Comparison of ENCODE assay signal across 21 mouse cellular contexts in genomic region chr6:99978164-99978746, GRCm38 (mm10).
DNase-seq lines count a peak whose midpoint lies in the region; ATAC-seq and TF ChIP-seq lines count a peak whose summit lies in the region.
"Had no signal": no experiment of that assay in that cellular context is flagged by ENCODE, and none has a peak within 500 bp of the region (broad histone marks: within the 10 kb centered on the region; RNA-seq: fewer than 3 reads in every experiment).

No protein-coding gene starts in this region.

- no peak overlapping the region for H3K9ac ChIP-seq in liver, adult 2 months (ENCODE audit: low read depth, low read length)
- H3K9ac ChIP-seq in midbrain, embryonic 15.5 days: no peak overlapping the region
- no peak overlapping the region for H3K9ac ChIP-seq in stomach, postnatal 0 days (ENCODE audit: low read length)
- H3K9ac ChIP-seq: forebrain, embryonic 13.5 days; forebrain, postnatal 0 days; heart, embryonic 15.5 days; hindbrain, embryonic 15.5 days had no signal

- no peak for TF ChIP-seq CTCF in liver, adult 2 months (IDR thresholded peaks at IDR 0.05; ENCODE audit: low read depth, low read length)
- TF ChIP-seq CTCF in stomach, postnatal 0 days (IDR thresholded peaks at IDR 0.05; ENCODE audit: low read depth): no peak

- intact Hi-C loops in heart, postnatal 14 days (cut with DNase I): loop anchor here (5.0 kb wide), 1 partner anchor 79 kb away; no protein-coding TSS in a partner anchor

- H3K4me2 ChIP-seq in midbrain, embryonic 15.5 days: no peak overlapping the region
- no peak overlapping the region for H3K4me2 ChIP-seq in stomach, postnatal 0 days (replicated peaks; ENCODE audit: low read depth)
- H3K4me2 ChIP-seq: forebrain, embryonic 13.5 days; heart, embryonic 11.5 days; heart, embryonic 15.5 days; hindbrain, embryonic 15.5 days had no signal

- H3K4me3 ChIP-seq in liver, adult 2 months (ENCODE audit: insufficient read depth, low read depth, low read length): no peak overlapping the region
- no peak overlapping the region for H3K4me3 ChIP-seq in midbrain, embryonic 10.5 days
- H3K4me3 ChIP-seq in midbrain, embryonic 15.5 days: no peak overlapping the region
- no peak overlapping the region for H3K4me3 ChIP-seq in stomach, postnatal 0 days (ENCODE audit: low read depth, low read length)
- H3K4me3 ChIP-seq: forebrain, embryonic 13.5 days; heart, adult 2 months; heart, embryonic 15.5 days; hindbrain, embryonic 15.5 days had no signal

- peak; percentile 84 for DNase-seq in liver, adult 2 months (ENCODE audit: extremely low read depth, low read depth, low spot score)
- DNase-seq in liver (no peak), ZHBTc4 (ENCODE audit: low read depth, low spot score) (peak; percentile 51)
- DNase-seq in midbrain, embryonic 10.5 days (ENCODE audit: low spot score): no peak
- DNase-seq in stomach, postnatal 0 days (ENCODE audit: low spot score): no peak
- DNase-seq in urinary bladder, postnatal 25 days (ENCODE audit: low spot score): no peak
- no peak for DNase-seq in heart, postnatal 14 days
- DNase-seq: adrenal gland, adult 2 months; adrenal gland, postnatal 25 days; cerebellum, adult 8-10 months; cerebellum, postnatal 25 days; forebrain, postnatal 0 days; gastrocnemius, postnatal 14 days; heart, adult 2 months had no signal

- H3K4me1 ChIP-seq in liver, adult 2 months (ENCODE audit: control insufficient read depth, insufficient read depth, low read length): peaks cover 10% of the 10 kb centered on the region
- peaks cover 29% of the 10 kb centered on the region for H3K4me1 ChIP-seq in midbrain, embryonic 10.5 days
- peaks cover 4% of the 10 kb centered on the region; the same call in 1 of the 2 replicates for H3K4me1 ChIP-seq in midbrain, embryonic 15.5 days
- H3K4me1 ChIP-seq in stomach, postnatal 0 days (replicated peaks; ENCODE audit: control insufficient read depth, insufficient read depth): no peaks in the 10 kb centered on the region
- H3K4me1 ChIP-seq: heart, embryonic 15.5 days had no signal

- no peak overlapping the region for H3K27ac ChIP-seq in liver, adult 2 months (replicated peaks; ENCODE audit: insufficient read depth, low read depth, low read length)
- H3K27ac ChIP-seq in midbrain, embryonic 10.5 days (replicated peaks): peak overlapping the region; percentile 49; the same call in 1 of the 2 replicates
- H3K27ac ChIP-seq in midbrain, embryonic 15.5 days: no peak overlapping the region
- no peak overlapping the region for H3K27ac ChIP-seq in stomach, postnatal 0 days (replicated peaks)
- H3K27ac ChIP-seq: forebrain, embryonic 13.5 days; heart, adult 2 months; heart, embryonic 15.5 days; hindbrain, embryonic 15.5 days had no signal

- no peak for TF ChIP-seq POLR2A in liver, adult 2 months (IDR thresholded peaks at IDR 0.05; ENCODE audit: extremely low read depth, insufficient read depth, low read length)

- ATAC-seq in midbrain, embryonic 15.5 days (replicated peaks): no peak
- 0 out of 2 replicates have a peak, but pooled peaks have one; percentile 24 for ATAC-seq in stomach, postnatal 0 days (ENCODE audit: low FRiP score, low TSS enrichment)
- ATAC-seq: forebrain, embryonic 13.5 days; forebrain, postnatal 0 days; intestine, embryonic 16.5 days had no signal

- H3K79me2 ChIP-seq in liver, adult 2 months (ENCODE audit: control insufficient read depth, insufficient read depth, low read length): no peaks in the 10 kb centered on the region

- H3K27me3 ChIP-seq in liver, adult 2 months (ENCODE audit: control insufficient read depth, insufficient read depth, low read length): no peaks in the 10 kb centered on the region
- peaks cover 80% of the 10 kb centered on the region for H3K27me3 ChIP-seq in midbrain, embryonic 10.5 days (ENCODE audit: low read depth, poor library complexity, severe bottlenecking)
- H3K27me3 ChIP-seq in midbrain, embryonic 15.5 days (replicated peaks): peaks cover 3% of the 10 kb centered on the region; the same call in 1 of the 2 replicates
- no peaks in the 10 kb centered on the region for H3K27me3 ChIP-seq in stomach, postnatal 0 days (ENCODE audit: control insufficient read depth, insufficient read depth, low read length)

- no peak for TF ChIP-seq EP300 in stomach, postnatal 0 days (optimal IDR thresholded peaks at IDR 0.05)

- WGBS in liver, adult 2 months: 29% methylated on average over 6 of the region's 6 CpGs
- WGBS in midbrain, embryonic 10.5 days: 54% methylated on average over 6 of the region's 6 CpGs
- 59% methylated on average over 6 of the region's 6 CpGs for WGBS in midbrain, embryonic 15.5 days
- 60% methylated on average over 6 of the region's 6 CpGs for WGBS in stomach, postnatal 0 days

- no peaks in the 10 kb centered on the region for H3K36me3 ChIP-seq in liver, adult 2 months (ENCODE audit: control insufficient read depth, insufficient read depth, low read length)
- H3K36me3 ChIP-seq in midbrain, embryonic 10.5 days: no peaks in the 10 kb centered on the region
- H3K36me3 ChIP-seq in midbrain, embryonic 15.5 days (replicated peaks): no peaks in the 10 kb centered on the region
- H3K36me3 ChIP-seq in stomach, postnatal 0 days (ENCODE audit: control insufficient read depth, insufficient read depth, low read length): no peaks in the 10 kb centered on the region
- H3K36me3 ChIP-seq: G1E; heart, embryonic 15.5 days; hindbrain, embryonic 15.5 days had no signal

- no peaks in the 10 kb centered on the region for H3K9me3 ChIP-seq in midbrain, embryonic 10.5 days (replicated peaks)
- no peaks in the 10 kb centered on the region for H3K9me3 ChIP-seq in midbrain, embryonic 15.5 days
- no peaks in the 10 kb centered on the region for H3K9me3 ChIP-seq in stomach, postnatal 0 days (ENCODE audit: control insufficient read depth, low read length)
- H3K9me3 ChIP-seq: forebrain, embryonic 13.5 days; heart, embryonic 15.5 days; hindbrain, embryonic 15.5 days had no signal

Comparison
In these comparisons a context has a peak if more than half of its experiments do, and no peak if none do; other contexts are left out.
1. DNase-seq: peak in liver, adult 2 months (single experiment) and ZHBTc4 (single experiment); none in liver (single experiment), midbrain, embryonic 10.5 days (single experiment), stomach, postnatal 0 days (single experiment), urinary bladder, postnatal 25 days (single experiment) and heart, postnatal 14 days (0 of 2).